Mouse (Mus musculus) mouse embryonic stem cell (cell line): ENCODE measurements at regions not wholly inside any gene's neighbourhood (a gene's known extent, or its start where the extent isn't known, plus 50 kb on each side); places are given as distances from the start of the nearest gene placed in this dataset.

Experiments
- in situ Hi-C, 2 experiments: fragments of 300-500 bp; cut with MboI; formaldehyde crosslinking; loops; 1 replicate in 1 of 2; 3 replicates in 1 of 2; pipeline ENCODE4 v1.14.3; 2019 to 2020; ENCODE audit warnings: low sequenced_read_pairs in 2 of 2, low pct_unique_long_range_greater_than_20kb in 1 of 2, mixed read lengths in 1 of 2; ENCODE audit not compliant: unreplicated experiment in 1 of 2

GRCm38 (mm10) chr7:135932595-135933175 lies 216.5 kb upstream of the Mki67 start:
- in situ Hi-C loops, result no loop called here

- in situ Hi-C loops, result no loop called here
These were observed 219.0 kb upstream of the Mki67 start for GRCm38 (mm10) chr7:135935180-135935579.

- in situ Hi-C loops, result no loop called here
These were observed 221.3 kb upstream of the Mki67 start for GRCm38 (mm10) chr7:135937465-135937864.

GRCm38 (mm10) chr7:135939341-135939740 lies 223.2 kb upstream of the Mki67 start:
- in situ Hi-C loops, result no loop called here

- in situ Hi-C loops, result no loop called here
These were observed 226.7 kb upstream of the Mki67 start for GRCm38 (mm10) chr7:135942826-135943225.

GRCm38 (mm10) chr7:135946071-135946646 lies 230.0 kb upstream of the Mki67 start:
- in situ Hi-C loops, result no loop called here

GRCm38 (mm10) chr7:135961026-135961425 lies 244.9 kb upstream of the Mki67 start:
- in situ Hi-C loops, result no loop called here

DNA sequence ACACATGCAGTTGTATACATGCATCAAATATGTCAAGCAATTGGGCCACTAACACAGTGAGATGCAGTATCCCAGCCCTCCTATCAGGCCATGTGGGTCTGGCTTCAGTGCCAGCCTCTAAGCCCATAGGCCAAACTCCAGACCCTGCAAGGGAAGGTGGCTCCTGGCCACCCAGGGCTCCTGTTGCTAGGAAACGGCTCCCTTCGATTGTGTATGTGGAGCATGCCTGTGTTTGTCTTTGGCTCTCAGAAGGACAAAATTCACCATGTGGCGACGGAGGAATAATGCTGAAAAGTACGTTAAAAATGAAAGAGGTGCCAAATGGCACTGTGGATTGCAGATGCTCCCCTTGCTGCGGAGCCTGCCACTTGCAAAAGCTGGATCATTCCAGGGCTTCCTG lies 249.4 kb upstream of the Mki67 start:
- in situ Hi-C loops, result no loop called here

GRCm38 (mm10) chr7:135966231-135966630 lies 250.1 kb upstream of the Mki67 start:
- in situ Hi-C loops, result no loop called here

DNA sequence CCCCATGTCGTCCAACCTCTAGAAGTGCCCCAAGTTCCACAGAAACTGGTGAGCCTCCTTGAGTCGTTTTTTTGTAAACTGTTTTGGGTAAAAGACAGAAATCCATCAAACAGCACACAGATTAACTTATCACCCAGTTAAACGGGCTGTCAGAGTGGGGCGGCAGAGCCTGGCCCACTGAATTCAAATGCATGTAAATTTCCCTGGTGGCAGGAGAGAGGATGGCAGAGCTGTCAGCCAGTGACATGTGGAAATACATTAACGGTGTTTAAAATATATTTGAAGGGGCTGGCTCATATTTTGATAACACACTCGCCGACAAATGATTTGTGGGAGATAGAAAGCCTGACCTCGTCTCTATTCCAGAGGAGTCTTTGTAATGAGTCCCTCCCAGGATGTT lies 252.5 kb upstream of the Mki67 start:
- in situ Hi-C loops, result no loop called here

DNA sequence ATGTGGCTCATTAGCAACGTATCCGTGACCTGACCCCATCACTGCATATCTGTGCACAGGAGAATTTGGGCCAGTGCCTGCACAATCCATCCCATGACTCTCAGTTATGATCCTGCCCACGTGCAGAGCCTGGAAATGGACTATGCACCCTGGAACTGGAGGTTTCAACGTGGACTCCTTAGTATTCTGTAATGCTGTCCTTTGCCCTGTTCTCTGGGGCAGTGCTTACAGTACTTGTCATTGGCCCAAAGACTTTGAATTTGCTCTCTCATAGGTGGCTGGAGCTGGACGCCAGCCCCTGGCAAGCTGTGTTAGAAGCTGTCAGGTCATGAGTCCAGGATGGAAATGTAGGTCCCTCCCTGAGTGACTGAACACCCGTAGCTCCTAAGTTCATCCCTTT lies 269.9 kb upstream of the Mki67 start:
- in situ Hi-C loops, result no loop called here

GRCm38 (mm10) chr7:135990321-135990720 lies 274.2 kb upstream of the Mki67 start:
- in situ Hi-C loops, result no loop called here

- in situ Hi-C loops, result no loop called here
These were observed 280.7 kb upstream of the Mki67 start for GRCm38 (mm10) chr7:135996896-135997295.

- in situ Hi-C loops, result no loop called here
These were observed 281.5 kb upstream of the Mki67 start for GRCm38 (mm10) chr7:135997640-135998039.

- in situ Hi-C loops, result no loop called here
These were observed 286.2 kb upstream of the Mki67 start for GRCm38 (mm10) chr7:136002382-136002781.

GRCm38 (mm10) chr7:136003291-136003690 lies 287.1 kb upstream of the Mki67 start:
- in situ Hi-C loops, result no loop called here

DNA sequence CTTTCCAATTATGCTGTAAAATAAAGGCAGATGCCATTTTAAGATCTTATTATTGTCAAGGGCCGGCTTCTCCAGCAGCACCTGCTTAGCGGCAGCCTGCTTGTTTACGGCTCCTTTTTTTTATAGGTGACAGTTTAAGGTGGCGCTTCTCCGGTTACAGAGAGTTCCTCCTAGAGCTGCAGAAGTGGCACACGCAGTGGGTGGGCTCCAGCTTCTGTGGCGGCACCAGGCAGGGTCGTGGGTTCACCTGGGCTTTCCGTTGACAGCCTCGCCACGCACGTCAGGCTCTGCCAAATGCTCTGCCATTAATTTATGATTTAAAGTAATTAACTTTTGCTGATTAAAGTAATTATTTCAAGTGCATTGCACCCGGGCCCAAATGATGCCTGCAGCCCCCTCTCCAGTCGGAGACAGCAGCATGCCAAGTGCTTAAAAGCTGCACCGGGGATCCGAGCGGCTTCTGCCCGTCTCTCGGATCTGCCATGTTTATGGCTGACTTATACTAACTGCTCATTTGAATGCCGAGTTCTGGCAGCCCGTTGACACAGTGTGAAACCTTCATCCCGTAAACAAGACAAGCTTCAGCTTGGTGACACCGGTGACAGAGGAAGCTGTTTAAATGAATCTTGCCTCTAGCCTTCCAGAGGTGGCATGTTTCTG lies 291.8 kb upstream of the Mki67 start:
- in situ Hi-C loops, result no loop called here

DNA sequence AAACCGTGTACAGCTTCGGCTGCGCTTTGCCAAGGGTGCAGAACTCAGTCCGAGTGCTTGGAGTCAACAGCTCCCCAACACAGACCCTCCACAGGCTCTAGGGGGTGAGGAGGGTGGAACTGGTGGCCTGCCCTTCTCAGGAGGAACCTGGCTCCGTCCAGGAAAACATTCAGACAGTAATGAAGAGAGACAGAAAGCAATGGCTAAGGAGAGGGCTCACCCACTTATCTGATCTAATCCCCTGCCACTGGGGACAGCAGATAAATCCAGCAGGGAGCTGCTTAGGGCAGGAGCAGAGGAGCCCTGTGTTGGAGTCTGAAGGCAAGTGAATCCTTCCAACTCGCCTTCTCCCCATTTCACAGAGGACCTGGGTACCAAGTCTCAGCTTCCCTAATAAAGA lies 292.3 kb upstream of the Mki67 start:
- in situ Hi-C loops, result no loop called here

GRCm38 (mm10) chr7:136010013-136010412 lies 293.9 kb upstream of the Mki67 start:
- in situ Hi-C loops, result no loop called here

- in situ Hi-C loops, result no loop called here
These were observed 298.5 kb upstream of the Mki67 start for GRCm38 (mm10) chr7:136014706-136015105.
